Mouse (Mus musculus): Measurements from ENCODE around the gene Gpx7.
A peak's percentile ranks its signal among the peaks of the same experiment; 100 is the strongest.

Gene Gpx7

DNA sequence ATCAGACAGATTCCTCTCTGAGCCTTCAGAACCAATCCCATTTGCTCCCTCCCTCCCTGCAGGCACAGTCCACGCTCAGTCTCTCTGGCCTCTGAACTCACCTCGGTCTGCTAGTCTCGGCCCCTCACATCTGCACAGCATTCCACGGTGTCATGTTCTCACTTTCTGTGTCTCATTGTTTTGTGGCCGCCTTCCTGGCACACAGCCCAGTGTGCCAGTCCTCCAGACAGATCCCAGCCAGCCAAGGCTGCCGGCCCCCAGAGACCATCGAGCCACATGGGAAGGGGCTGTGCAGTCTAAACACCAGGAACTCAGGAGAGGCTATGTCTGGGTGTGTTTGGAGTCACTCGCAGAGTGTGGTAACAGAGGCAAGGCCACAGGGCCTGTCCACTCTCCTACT is 55.9 kb downstream of the Gpx7 start:
- DNase-seq (ENCODE audit: inconsistent age in 2 of 2, low spot score in 1 of 2) = peak; percentile 35 to 70

Data from adrenal gland, adult (tissue).